Mouse (Mus musculus) ES-Bruce4 (cell line): ENCODE measurements around the gene Pmpca. TPM values are rescaled to one million over a fixed set of nuclear protein-coding genes. Genes with fewer than 3 reads are reported as not detected.

ENCODE experiments used
- H3K27ac ChIP-seq: 2 replicates; pipeline ENCODE4 v1.5.1; 2012; ENCODE audit warnings: low read length, inconsistent platforms; ENCODE audit not compliant: insufficient read depth
- H3K27me3 ChIP-seq: 2 replicates; pipeline ENCODE4 v1.6.1; 2012; ENCODE audit warnings: mild to moderate bottlenecking, low read length, inconsistent platforms; ENCODE audit not compliant: control insufficient read depth, poor library complexity, insufficient read depth, severe bottlenecking
- H3K36me3 ChIP-seq: 2 replicates; pipeline ENCODE4 v1.6.1; 2012; ENCODE audit warnings: inconsistent platforms, mild to moderate bottlenecking, low read length, moderate library complexity; ENCODE audit not compliant: control insufficient read depth, poor library complexity, insufficient read depth, severe bottlenecking
- H3K4me1 ChIP-seq: one replicate; pipeline ENCODE4 v1.8.1; 2011; ENCODE audit warnings: low read length; ENCODE audit not compliant: control insufficient read depth, insufficient read depth
- H3K4me3 ChIP-seq: 2 replicates; pipeline ENCODE4 v1.5.1; 2011; ENCODE audit warnings: low read depth, mild to moderate bottlenecking, low read length
- H3K9ac ChIP-seq: 2 replicates; pipeline ENCODE4 v1.6.1; 2012; ENCODE audit warnings: low read depth, mild to moderate bottlenecking, inconsistent platforms; ENCODE audit not compliant: poor library complexity, severe bottlenecking
- H3K9me3 ChIP-seq: replicated peaks from 2 replicates; pipeline ENCODE4 v1.6.1; 2012; ENCODE audit warnings: mild to moderate bottlenecking, low read length, inconsistent platforms; ENCODE audit not compliant: control insufficient read depth, poor library complexity, insufficient read depth, severe bottlenecking
- CTCF ChIP-seq: IDR thresholded peaks from one replicate; pipeline ENCODE4 v1.8.1; 2011; ENCODE audit warnings: low read depth, low read length
- EP300 ChIP-seq: IDR thresholded peaks from 2 replicates; pipeline ENCODE4 v1.6.1; 2011; ENCODE audit warnings: low read depth, low read length; ENCODE audit not compliant: insufficient read depth
- POLR2A ChIP-seq: IDR thresholded peaks from one replicate; pipeline ENCODE4 v1.8.1; 2011; ENCODE audit warnings: low read length; ENCODE audit not compliant: insufficient read depth
- polyA plus RNA-seq: library from polyadenylated mRNA; stranded (reverse); fragments of >200 nt; gene quantifications from 2 replicates; pipeline ENCODE4 v1.2.4, GENCODE M21; 2011; ENCODE audit warnings: low read depth; ENCODE audit not compliant: missing spikeins, insufficient read depth, insufficient read length

Gene Pmpca
- polyA plus RNA-seq, 1 experiment = 161 TPM

DNA sequence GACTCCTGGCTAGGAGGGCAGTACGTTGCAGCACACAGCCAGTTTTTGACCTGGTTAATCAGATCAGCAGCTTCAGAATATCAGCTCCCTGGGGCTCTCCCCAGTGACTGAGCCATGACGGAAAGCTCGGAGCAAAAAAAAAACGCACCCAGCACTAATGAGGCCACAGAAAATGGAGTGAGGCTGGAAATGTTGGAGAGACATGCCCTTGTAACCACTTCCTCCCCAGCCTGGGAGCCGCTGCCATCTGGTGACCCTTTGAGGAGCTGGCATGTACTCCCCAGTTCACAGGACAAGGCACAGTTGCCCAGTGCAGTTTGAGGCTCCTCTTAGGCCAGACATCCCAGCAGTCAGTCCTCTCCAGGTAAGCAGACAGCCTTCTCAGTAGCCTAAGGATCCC is 21.0 kb downstream of the Pmpca start:
- TF ChIP-seq EP300 (no peak), CTCF (peak; percentile 0), POLR2A (no peak)
- Histone ChIP-seq H3K36me3 (peaks cover 19% of the 10 kb centered on the region), H3K4me3 (no peak overlapping the region), H3K4me1 (no peaks in the 10 kb centered on the region), H3K27me3 (no peaks in the 10 kb centered on the region), H3K9ac (no peak overlapping the region), H3K9me3 (no peaks in the 10 kb centered on the region), H3K27ac (no peak overlapping the region)

DNA sequence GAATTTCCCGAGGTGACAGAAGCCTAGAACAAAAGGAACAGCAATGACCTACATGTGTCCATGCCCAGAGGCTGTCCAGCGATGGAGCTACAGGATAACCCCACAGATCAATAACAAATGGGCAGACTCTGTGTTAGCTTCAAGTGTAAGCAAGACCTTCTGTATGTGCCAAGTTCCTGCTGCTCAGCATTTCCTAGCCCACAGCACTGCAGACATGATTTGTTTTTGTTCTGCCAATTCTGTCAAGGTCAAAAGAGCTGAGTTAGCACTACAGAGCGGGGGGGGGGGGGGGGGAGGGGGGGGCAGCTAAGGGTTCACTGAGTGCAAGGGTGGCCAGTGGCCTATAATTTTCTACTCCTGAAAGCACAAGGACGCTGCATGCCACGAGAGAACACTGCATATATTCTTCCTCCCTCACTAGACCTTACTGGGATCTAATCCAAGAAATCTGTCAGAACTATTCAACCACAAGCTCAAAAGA is 21.8 kb downstream of the Pmpca start:
- Histone ChIP-seq H3K4me3 (no peak overlapping the region), H3K27ac (no peak overlapping the region), H3K27me3 (no peaks in the 10 kb centered on the region), H3K9me3 (no peaks in the 10 kb centered on the region), H3K36me3 (peaks cover 28% of the 10 kb centered on the region), H3K4me1 (no peaks in the 10 kb centered on the region), H3K9ac (no peak overlapping the region)
- TF ChIP-seq CTCF (no peak), POLR2A (no peak), EP300 (no peak)

DNA sequence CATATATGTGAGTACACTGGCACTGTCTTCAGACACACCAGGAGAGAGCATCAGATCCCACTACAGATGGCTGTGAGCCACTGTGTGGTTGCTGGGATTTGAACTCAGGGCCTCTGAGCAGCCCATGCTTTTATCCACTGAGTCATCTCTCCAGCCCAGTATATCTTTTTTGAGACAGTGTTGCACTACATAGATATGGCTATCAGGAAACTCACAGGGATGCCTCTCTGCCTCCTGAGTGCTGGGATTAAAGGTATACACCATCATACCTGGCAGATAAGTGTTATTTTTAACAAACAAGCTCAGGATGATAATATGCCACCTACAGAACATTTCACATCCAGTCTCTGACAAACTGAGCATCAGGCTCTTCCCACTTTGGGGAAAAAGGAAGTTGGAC is 27.9 kb downstream of the Pmpca start:
- peaks cover 53% of the 10 kb centered on the region for H3K36me3 ChIP-seq
- no peaks in the 10 kb centered on the region for H3K9me3 ChIP-seq
- no peak for TF ChIP-seq POLR2A
- no peak for TF ChIP-seq CTCF
- no peak for TF ChIP-seq EP300
- H3K4me1 ChIP-seq = no peaks in the 10 kb centered on the region
- H3K27me3 ChIP-seq = no peaks in the 10 kb centered on the region
- H3K27ac ChIP-seq = no peak overlapping the region
- no peak overlapping the region for H3K4me3 ChIP-seq
- no peak overlapping the region for H3K9ac ChIP-seq

DNA sequence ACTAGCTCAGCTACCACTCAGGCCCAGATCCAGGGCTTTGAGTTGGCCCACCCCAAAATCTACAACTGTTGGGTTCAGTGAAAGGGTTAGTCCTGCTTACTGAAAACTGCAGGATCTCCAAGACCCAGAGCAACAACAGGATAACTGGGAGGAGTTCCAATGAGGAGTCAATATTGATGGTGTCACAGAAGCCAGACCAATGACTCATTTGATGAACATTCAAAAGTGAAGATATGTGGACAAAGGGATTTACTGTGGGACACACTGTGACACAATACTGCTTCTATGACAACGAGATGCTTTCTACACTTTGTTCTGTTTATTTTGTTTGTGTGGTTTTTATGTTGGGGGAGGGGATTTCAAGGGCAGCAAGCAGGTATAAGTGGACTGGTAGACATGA is 29.0 kb downstream of the Pmpca start:
- H3K9ac ChIP-seq = no peak overlapping the region
- H3K27me3 ChIP-seq = no peaks in the 10 kb centered on the region
- no peak overlapping the region for H3K4me3 ChIP-seq
- peaks cover 59% of the 10 kb centered on the region for H3K36me3 ChIP-seq
- H3K9me3 ChIP-seq = no peaks in the 10 kb centered on the region
- no peak for TF ChIP-seq POLR2A
- no peak for TF ChIP-seq CTCF
- no peak for TF ChIP-seq EP300
- no peaks in the 10 kb centered on the region for H3K4me1 ChIP-seq
- no peak overlapping the region for H3K27ac ChIP-seq

DNA sequence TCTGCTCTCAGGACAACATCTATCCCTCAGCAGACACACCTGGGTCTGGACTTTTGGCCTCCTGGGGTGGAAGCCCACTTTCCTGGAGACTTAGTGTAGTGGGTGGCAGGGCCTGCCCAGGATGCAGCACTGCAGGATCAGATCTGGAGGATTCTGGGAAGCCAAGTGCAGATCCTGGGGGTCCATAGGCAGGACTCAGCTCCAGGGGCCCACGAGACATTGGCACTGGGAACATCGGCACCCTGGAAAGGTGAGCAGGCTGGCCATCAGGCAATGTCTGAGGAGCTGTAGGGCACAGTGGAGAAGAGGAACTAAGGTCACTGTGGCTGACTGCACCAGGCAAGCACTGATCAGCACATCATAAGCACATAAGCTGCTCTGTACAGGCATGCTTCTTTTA is 32.8 kb downstream of the Pmpca start:
- Histone ChIP-seq H3K4me3 (no peak overlapping the region), H3K36me3 (peaks cover 64% of the 10 kb centered on the region), H3K4me1 (no peaks in the 10 kb centered on the region), H3K27me3 (no peaks in the 10 kb centered on the region), H3K9ac (no peak overlapping the region), H3K27ac (no peak overlapping the region), H3K9me3 (no peaks in the 10 kb centered on the region)
- TF ChIP-seq CTCF (no peak), POLR2A (no peak), EP300 (no peak)

DNA sequence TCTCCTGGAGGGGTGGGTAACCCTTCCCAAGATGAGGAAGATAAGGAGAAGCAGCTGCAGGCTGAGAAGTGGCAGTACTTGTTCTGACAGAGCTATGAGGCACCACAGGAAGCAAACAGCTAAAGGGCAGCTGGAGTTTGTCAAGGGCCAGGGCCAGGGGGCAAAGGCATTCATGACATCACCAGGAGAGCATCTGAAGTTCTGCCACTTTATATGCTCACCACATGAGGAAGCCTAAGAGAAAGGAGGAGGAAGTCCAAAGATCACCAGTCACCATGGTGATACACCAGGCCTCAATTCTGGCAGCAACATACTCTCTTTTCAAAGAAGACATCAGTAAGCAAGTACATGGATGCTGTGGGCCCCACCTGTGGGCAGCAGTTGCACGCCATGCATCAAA is 33.9 kb downstream of the Pmpca start:
- no peak overlapping the region for H3K4me3 ChIP-seq
- TF ChIP-seq POLR2A (no peak), EP300 (no peak), CTCF (no peak)
- H3K27ac ChIP-seq = no peak overlapping the region
- H3K36me3 ChIP-seq = peaks cover 62% of the 10 kb centered on the region
- H3K9ac ChIP-seq = no peak overlapping the region
- H3K4me1 ChIP-seq = no peaks in the 10 kb centered on the region
- H3K27me3 ChIP-seq = no peaks in the 10 kb centered on the region
- no peaks in the 10 kb centered on the region for H3K9me3 ChIP-seq
